Mouse (Mus musculus): ENCODE data around the gene Snorc. TPM values are rescaled to one million over a fixed set of nuclear protein-coding genes. Genes with fewer than 3 reads are reported as not detected.

The Snorc gene
- total RNA-seq, 2 experiments from 2014 or later = not detected

DNA sequence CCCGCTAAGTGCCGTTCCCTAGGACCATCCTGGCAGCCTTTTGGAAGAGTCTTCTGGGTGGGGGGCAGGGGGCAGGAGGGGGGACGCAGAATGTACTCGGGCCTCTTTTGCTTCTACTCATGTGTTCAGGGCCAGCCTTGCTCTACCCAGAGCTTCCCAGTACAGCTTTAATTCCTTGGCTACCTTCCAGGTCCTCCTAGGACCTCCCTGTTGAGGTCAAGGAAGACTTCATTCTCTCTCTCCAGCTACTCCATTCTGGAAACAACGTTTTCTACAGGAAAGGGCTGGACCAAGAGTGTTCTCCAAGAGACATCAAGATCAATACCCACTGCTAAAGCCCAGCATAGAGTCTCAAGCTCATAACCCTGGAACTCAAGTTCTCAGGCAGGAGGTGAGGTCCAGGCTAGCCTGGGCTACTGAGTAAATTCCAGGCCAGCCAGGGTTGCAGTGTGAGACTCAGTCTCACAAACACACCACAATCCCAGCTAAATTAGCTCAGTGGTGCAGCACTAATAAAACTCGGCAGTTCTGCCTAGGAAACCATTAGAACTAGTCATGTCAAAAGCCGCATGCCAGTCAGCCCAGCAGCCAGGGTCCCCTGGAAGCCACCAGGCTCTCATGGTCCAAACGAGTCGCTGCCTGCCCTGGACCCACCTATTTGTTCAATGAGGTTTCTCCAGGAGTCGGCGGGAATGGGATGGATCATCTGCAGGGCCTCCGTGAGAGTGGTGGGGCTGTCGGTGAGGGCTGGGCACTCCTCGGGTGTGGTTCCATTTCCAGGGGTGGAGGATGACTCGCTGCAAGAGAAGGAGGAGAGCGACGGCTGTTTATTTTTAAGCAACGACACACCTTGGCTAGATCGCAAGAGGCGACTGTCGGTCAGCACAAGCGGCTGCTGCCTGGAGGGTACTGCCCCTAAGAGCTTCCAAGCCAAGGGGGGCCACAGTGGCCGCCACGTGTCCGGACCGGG lies 38.8 kb downstream of the Snorc start:
- intact Hi-C loops (cut with DNase I) = no loop called here
- no peak for DNase-seq

GRCm38 (mm10) chr1:87509561-87510165 lies 39.6 kb downstream of the Snorc start, which contains the start of gene Neu2:
Gene Neu2, plus strand, starts transcription at chr1:87509889.
- intact Hi-C loops (cut with DNase I) = no loop called here
- peak; percentile 10 to 17 for DNase-seq

GRCm38 (mm10) chr1:87510166-87510691 lies 40.2 kb downstream of the Snorc start:
- intact Hi-C loops (cut with DNase I) = no loop called here
- DNase-seq = peak; percentile 54 to 62

GRCm38 (mm10) chr1:87510845-87511244 lies 40.8 kb downstream of the Snorc start:
- intact Hi-C loops (cut with DNase I) = no loop called here
- no peak for DNase-seq

- intact Hi-C loops (cut with DNase I) = no loop called here
- DNase-seq = no peak
Observed at GRCm38 (mm10) chr1:87520467-87520866, 50.4 kb downstream of the Snorc start.

DNA sequence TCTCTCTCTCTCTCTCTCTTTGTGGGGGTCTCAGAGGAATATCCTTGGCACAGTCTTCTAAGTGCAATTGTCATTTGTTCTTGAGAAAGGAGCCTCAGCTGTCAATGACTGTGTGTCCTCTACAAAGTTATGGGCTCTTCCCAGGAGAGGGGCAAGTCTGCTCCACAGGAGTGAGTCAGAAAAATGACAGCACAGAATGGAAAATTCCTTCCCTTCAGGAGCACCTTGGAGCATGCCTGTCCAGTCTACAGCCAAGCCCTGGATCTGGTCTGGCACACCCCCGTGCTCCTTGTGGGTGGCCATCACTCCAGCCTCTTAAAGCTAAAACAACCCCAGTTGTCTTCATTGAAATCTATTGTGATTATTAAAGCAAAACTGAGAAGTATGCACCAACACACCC lies 51.5 kb downstream of the Snorc start:
- no peak for DNase-seq
- intact Hi-C loops (cut with DNase I) = no loop called here

DNA sequence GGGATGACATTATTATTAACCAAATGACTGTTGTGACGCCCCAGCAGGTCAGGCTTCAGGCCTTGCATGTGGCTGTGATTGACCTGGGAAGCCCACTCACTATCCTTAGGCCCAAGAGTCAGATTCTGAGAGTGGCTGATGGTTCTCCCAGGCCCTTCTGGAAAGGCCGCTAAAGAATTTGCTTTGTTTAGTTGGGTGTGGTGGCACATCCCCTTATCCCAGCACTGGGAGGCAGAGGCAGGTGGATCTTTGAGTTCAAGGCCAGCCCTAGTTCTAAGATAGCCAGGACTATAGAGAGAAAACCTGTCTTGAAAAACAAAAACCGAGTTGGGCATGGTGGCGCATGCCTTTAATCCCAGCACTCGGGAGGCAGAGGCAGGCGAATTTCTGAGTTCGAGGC lies 55.0 kb downstream of the Snorc start:
- no peak for DNase-seq
- intact Hi-C loops (cut with DNase I) = no loop called here

Other genes with a start within 250 kb of the Snorc start
- gene Efhd1, start 205.9 kb upstream of the Snorc start, total RNA-seq (2021) = 1 to 10 TPM; 4.2 to 4.6 TPM
- 10 to 100 TPM; 48.0 to 49.4 TPM for gene Gigyf2, start 143.3 kb upstream of the Snorc start, total RNA-seq (2021)
- gene Kcnj13, start 75.5 kb upstream of the Snorc start, total RNA-seq (2021) = not detected
- not detected for gene Neu2, start 39.6 kb downstream of the Snorc start, total RNA-seq (2021)
- under 1 TPM; 0.49 to 0.57 TPM for gene Ngef, start 103.6 kb downstream of the Snorc start, total RNA-seq (2021)
- 10 to 100 TPM; 16.4 to 18.1 TPM for gene Inpp5d, start 150.0 kb downstream of the Snorc start, total RNA-seq (2021)